Mouse (Mus musculus): ENCODE results near the gene Dgki.

GRCm38 (mm10) chr6:37069836-37070600 lies 230.0 kb downstream of the Dgki start:
- TF ChIP-seq CTCF (conservative IDR thresholded peaks at IDR 0.05 in 1 of 2, IDR thresholded peaks at IDR 0.05 in 1 of 2; ENCODE audit: low read depth in 2 of 2, low read length in 2 of 2) (no peak), PAX5 (IDR thresholded peaks at IDR 0.05; ENCODE audit: low read length) (no peak), MAX (IDR thresholded peaks at IDR 0.05; ENCODE audit: low read length) (no peak), USF1 (IDR thresholded peaks at IDR 0.05; ENCODE audit: low read depth, low read length) (no peak), JUN (IDR thresholded peaks at IDR 0.05; ENCODE audit: insufficient read depth, low read depth, low read length) (no peak), POLR2A (IDR thresholded peaks at IDR 0.05; ENCODE audit: low read depth, low read length) (no peak), SMC3 (IDR thresholded peaks at IDR 0.05; ENCODE audit: low read depth, low read length) (no peak)

All from CH12.LX (cell line).